Mouse (Mus musculus): ENCODE measurements around the gene Tnip1. TPM values are rescaled to one million over a fixed set of nuclear protein-coding genes. Genes with fewer than 3 reads are reported as not detected.

Tnip1 gene
- polyA plus RNA-seq, 1 experiment from 2014 or later, result 19.6 TPM

DNA sequence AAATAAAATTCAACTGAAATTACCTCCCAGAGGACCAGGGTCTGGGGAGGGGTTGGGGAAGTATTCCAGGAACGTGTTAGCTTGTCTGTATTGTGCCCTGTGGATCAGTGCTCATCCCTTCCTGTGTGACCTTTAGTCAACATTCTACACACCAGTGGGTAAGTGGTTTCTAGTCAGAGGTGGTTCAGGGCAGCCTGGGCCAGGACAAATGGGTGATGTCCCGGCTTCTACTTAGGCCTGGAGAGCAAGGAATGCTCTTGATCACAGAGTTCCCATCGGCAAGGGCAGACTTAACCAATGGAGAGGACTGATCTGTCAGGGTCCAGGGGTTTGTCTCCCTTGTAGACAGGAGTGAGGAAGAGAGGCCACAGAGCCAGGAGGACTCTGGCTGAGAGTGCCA, 40.2 kb downstream of the Tnip1 start:
- Histone ChIP-seq H3K36me3 (ENCODE audit: control insufficient read depth, insufficient read depth, low read length) (peaks cover 29% of the 10 kb centered on the region), H3K9me3 (ENCODE audit: control insufficient read depth, low read length) (no peaks in the 10 kb centered on the region), H3K27ac (ENCODE audit: low read depth, low read length) (no peak overlapping the region), H3K4me1 (ENCODE audit: control insufficient read depth, insufficient read depth, low read depth, low read length) (no peaks in the 10 kb centered on the region), H3K4me3 (ENCODE audit: low read length) (no peak overlapping the region), H3K4me2 (ENCODE audit: low read length) (no peak overlapping the region), H3K27me3 (replicated peaks; ENCODE audit: control insufficient read depth, insufficient read depth, low read length) (no peaks in the 10 kb centered on the region), H3K9ac (ENCODE audit: low read depth, low read length) (no peak overlapping the region)
- 91% methylated on average over 3 of the region's 3 CpGs for WGBS
- no peak for ATAC-seq

DNA sequence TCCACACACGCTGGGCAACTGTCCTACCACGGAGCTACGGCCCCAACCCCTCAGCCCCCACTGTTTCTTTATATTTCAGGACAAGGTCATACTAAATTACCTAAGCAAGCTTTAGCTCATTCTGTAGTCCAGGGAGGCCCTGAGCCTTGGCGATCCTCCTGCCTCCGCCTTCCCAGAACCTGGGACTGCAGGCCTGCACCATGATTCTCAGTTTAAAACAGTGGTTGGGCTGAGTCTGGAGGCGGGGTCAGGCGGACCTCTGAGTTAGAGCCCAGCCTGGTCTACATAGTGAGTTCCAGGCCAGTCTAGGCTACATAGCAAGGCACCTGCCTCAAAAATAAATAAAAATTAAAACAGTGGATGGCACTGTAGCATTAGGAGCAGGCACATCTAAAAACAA, 40.9 kb downstream of the Tnip1 start:
- Histone ChIP-seq H3K9me3 (ENCODE audit: control insufficient read depth, low read length) (no peaks in the 10 kb centered on the region), H3K4me1 (ENCODE audit: control insufficient read depth, insufficient read depth, low read depth, low read length) (no peaks in the 10 kb centered on the region), H3K4me2 (ENCODE audit: low read length) (no peak overlapping the region), H3K27ac (ENCODE audit: low read depth, low read length) (no peak overlapping the region), H3K4me3 (ENCODE audit: low read length) (no peak overlapping the region), H3K36me3 (ENCODE audit: control insufficient read depth, insufficient read depth, low read length) (peaks cover 30% of the 10 kb centered on the region), H3K27me3 (replicated peaks; ENCODE audit: control insufficient read depth, insufficient read depth, low read length) (no peaks in the 10 kb centered on the region), H3K9ac (ENCODE audit: low read depth, low read length) (no peak overlapping the region)
- 42% methylated on average over 7 of the region's 7 CpGs for WGBS
- no peak; the same call in 1 of the 2 replicates for ATAC-seq

- ATAC-seq, result no peak
- 78% methylated on average over 6 of the region's 6 CpGs for WGBS
Observed at GRCm38 (mm10) chr11:54920973-54921580, 41.6 kb downstream of the Tnip1 start.

GRCm38 (mm10) chr11:54920127-54920972, 42.4 kb downstream of the Tnip1 start:
- H3K36me3 ChIP-seq (ENCODE audit: control insufficient read depth, insufficient read depth, low read length), result peaks cover 22% of the 10 kb centered on the region
- no peaks in the 10 kb centered on the region for H3K9me3 ChIP-seq (ENCODE audit: control insufficient read depth, low read length)
- 84% methylated on average over 11 of the region's 11 CpGs for WGBS
- H3K27me3 ChIP-seq (replicated peaks; ENCODE audit: control insufficient read depth, insufficient read depth, low read length), result no peaks in the 10 kb centered on the region
- no peak for ATAC-seq
- no peak overlapping the region for H3K27ac ChIP-seq (ENCODE audit: low read depth, low read length)
- no peak overlapping the region for H3K9ac ChIP-seq (ENCODE audit: low read depth, low read length)
- no peak overlapping the region for H3K4me3 ChIP-seq (ENCODE audit: low read length)
- no peak overlapping the region for H3K4me2 ChIP-seq (ENCODE audit: low read length)
- no peaks in the 10 kb centered on the region for H3K4me1 ChIP-seq (ENCODE audit: control insufficient read depth, insufficient read depth, low read depth, low read length)

More at GRCm38 (mm10) chr11:54920973-54921580, 41.6 kb downstream of the Tnip1 start:
- no peak overlapping the region for H3K4me2 ChIP-seq (ENCODE audit: low read length)
- no peaks in the 10 kb centered on the region for H3K9me3 ChIP-seq (ENCODE audit: control insufficient read depth, low read length)
- H3K4me1 ChIP-seq (ENCODE audit: control insufficient read depth, insufficient read depth, low read depth, low read length), result no peaks in the 10 kb centered on the region
- no peak overlapping the region for H3K9ac ChIP-seq (ENCODE audit: low read depth, low read length)
- H3K27me3 ChIP-seq (replicated peaks; ENCODE audit: control insufficient read depth, insufficient read depth, low read length), result no peaks in the 10 kb centered on the region
- H3K36me3 ChIP-seq (ENCODE audit: control insufficient read depth, insufficient read depth, low read length), result peaks cover 24% of the 10 kb centered on the region
- no peak overlapping the region for H3K4me3 ChIP-seq (ENCODE audit: low read length)
- no peak overlapping the region for H3K27ac ChIP-seq (ENCODE audit: low read depth, low read length)

- WGBS, result 89% methylated on average over 4 of the region's 4 CpGs
- no peaks in the 10 kb centered on the region for H3K27me3 ChIP-seq (replicated peaks; ENCODE audit: control insufficient read depth, insufficient read depth, low read length)
- no peaks in the 10 kb centered on the region for H3K9me3 ChIP-seq (ENCODE audit: control insufficient read depth, low read length)
- no peak for ATAC-seq
- H3K36me3 ChIP-seq (ENCODE audit: control insufficient read depth, insufficient read depth, low read length), result peaks cover 22% of the 10 kb centered on the region
- no peaks in the 10 kb centered on the region for H3K4me1 ChIP-seq (ENCODE audit: control insufficient read depth, insufficient read depth, low read depth, low read length)
- no peak overlapping the region for H3K9ac ChIP-seq (ENCODE audit: low read depth, low read length)
- no peak overlapping the region for H3K27ac ChIP-seq (ENCODE audit: low read depth, low read length)
- H3K4me3 ChIP-seq (ENCODE audit: low read length), result no peak overlapping the region
- no peak overlapping the region for H3K4me2 ChIP-seq (ENCODE audit: low read length)
Observed at GRCm38 (mm10) chr11:54918273-54918672, 44.4 kb downstream of the Tnip1 start.

DNA sequence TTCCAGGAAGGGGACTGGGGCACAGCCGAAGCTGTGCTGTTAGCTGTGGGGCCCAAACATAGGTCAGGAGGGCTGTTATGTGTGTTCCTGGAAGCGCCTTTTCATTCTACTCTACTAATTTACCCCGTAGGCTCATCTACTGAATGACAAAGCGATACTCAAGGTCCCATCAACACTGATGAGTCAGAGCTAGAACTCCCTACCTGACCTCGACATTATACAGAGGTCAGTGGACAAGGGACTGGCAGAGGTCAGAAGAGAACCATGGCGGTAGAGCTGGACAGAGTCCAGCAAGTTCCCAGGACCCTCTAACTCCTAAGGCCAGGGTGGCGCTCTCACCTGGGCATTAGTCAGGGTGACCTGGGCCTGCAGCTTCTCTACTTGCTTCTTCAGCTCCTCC, 45.3 kb downstream of the Tnip1 start:
- H3K9ac ChIP-seq (ENCODE audit: low read depth, low read length), result no peak overlapping the region
- no peak for ATAC-seq
- H3K36me3 ChIP-seq (ENCODE audit: control insufficient read depth, insufficient read depth, low read length), result peaks cover 19% of the 10 kb centered on the region
- 97% methylated on average over 7 of the region's 7 CpGs for WGBS
- no peaks in the 10 kb centered on the region for H3K9me3 ChIP-seq (ENCODE audit: control insufficient read depth, low read length)
- no peaks in the 10 kb centered on the region for H3K27me3 ChIP-seq (replicated peaks; ENCODE audit: control insufficient read depth, insufficient read depth, low read length)
- H3K4me2 ChIP-seq (ENCODE audit: low read length), result no peak overlapping the region
- no peak overlapping the region for H3K27ac ChIP-seq (ENCODE audit: low read depth, low read length)
- H3K4me1 ChIP-seq (ENCODE audit: control insufficient read depth, insufficient read depth, low read depth, low read length), result no peaks in the 10 kb centered on the region
- no peak overlapping the region for H3K4me3 ChIP-seq (ENCODE audit: low read length)

DNA sequence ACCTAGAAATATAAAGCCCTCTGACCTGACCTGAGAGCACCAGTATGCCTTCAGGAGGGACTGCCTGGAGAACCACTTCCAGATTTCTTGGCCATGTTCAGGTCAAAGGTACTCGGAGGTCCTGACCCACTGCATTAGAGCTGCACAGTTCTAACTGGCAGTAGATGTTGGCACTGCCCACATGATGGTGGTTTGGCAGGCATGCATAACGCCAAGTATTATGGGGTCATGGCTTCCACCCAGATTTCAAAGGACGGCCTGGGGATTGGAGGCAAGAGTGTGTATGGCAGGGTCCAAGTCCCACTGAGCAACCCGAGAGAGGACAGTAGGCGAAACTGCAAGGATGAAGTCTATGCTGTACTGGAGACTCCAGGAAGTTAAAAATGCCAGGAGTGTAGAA, 48.9 kb downstream of the Tnip1 start:
- Histone ChIP-seq H3K27me3 (replicated peaks; ENCODE audit: control insufficient read depth, insufficient read depth, low read length) (no peaks in the 10 kb centered on the region), H3K4me2 (ENCODE audit: low read length) (no peak overlapping the region), H3K4me3 (ENCODE audit: low read length) (no peak overlapping the region), H3K9me3 (ENCODE audit: control insufficient read depth, low read length) (no peaks in the 10 kb centered on the region), H3K9ac (ENCODE audit: low read depth, low read length) (no peak overlapping the region), H3K36me3 (ENCODE audit: control insufficient read depth, insufficient read depth, low read length) (peaks cover 21% of the 10 kb centered on the region), H3K4me1 (ENCODE audit: control insufficient read depth, insufficient read depth, low read depth, low read length) (no peaks in the 10 kb centered on the region), H3K27ac (ENCODE audit: low read depth, low read length) (no peak overlapping the region)
- 94% methylated on average over 5 of the region's 5 CpGs for WGBS
- no peak for ATAC-seq

DNA sequence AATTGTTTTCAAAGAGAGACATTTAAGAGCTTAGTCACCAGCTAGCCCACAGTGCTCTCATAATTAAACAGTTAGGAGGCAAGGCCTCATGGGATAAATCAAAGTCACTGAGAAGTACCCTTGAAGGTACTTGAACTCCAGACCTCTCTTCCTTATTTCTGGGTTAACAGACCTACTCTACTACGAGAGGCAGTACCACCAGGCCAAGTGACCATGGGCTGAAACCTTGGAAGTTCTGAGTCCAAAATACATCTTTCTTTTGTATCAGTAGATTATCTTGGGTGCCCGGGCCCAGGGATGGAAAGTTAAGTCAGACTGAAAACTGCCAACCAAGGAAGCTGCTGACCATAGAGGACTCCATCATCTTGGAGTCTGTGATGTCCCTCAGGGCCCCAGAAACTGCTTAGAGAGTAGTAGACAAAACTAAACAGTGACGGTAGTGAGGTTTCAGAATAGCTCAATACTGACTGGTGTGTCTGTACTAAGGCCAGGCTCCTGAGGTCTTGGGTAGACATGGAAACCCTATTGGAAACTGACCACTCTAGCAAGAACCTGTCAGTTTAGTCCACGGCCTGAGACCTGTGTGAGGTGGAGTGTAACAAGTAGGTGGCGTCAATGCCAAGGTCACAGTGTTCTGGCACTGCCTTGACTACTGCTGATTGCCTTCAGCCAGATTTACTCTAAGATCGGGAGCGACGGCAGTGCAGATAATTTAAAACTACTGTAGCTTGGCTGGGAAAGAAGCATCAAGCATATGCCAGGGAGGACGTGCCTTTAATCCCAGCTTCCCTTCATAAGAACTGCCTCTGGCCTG, 50.0 kb downstream of the Tnip1 start:
- Histone ChIP-seq H3K4me2 (ENCODE audit: low read length) (no peak overlapping the region), H3K4me3 (ENCODE audit: low read length) (no peak overlapping the region), H3K27ac (ENCODE audit: low read depth, low read length) (no peak overlapping the region), H3K9ac (ENCODE audit: low read depth, low read length) (no peak overlapping the region), H3K27me3 (replicated peaks; ENCODE audit: control insufficient read depth, insufficient read depth, low read length) (no peaks in the 10 kb centered on the region), H3K36me3 (ENCODE audit: control insufficient read depth, insufficient read depth, low read length) (peaks cover 13% of the 10 kb centered on the region), H3K9me3 (ENCODE audit: control insufficient read depth, low read length) (no peaks in the 10 kb centered on the region), H3K4me1 (ENCODE audit: control insufficient read depth, insufficient read depth, low read depth, low read length) (no peaks in the 10 kb centered on the region)
- no peak for ATAC-seq
- WGBS, result 91% methylated on average over 9 of the region's 9 CpGs

Measured in hindbrain, embryonic 16.5 days (tissue).